Mouse (Mus musculus) lung, postnatal 0 days (tissue): ENCODE measurements at regions not wholly inside any gene's neighbourhood (a gene's known extent, or its start where the extent isn't known, plus 50 kb on each side); places are given as distances from the start of the nearest gene placed in this dataset.

Experiments
- CTCF ChIP-seq: IDR thresholded peaks from 2 replicates; pipeline ENCODE4 v1.5.1; 2016; ENCODE audit warnings: antibody characterized with exemption, mild to moderate bottlenecking
- EP300 ChIP-seq: IDR thresholded peaks from 2 replicates; pipeline ENCODE4 v1.6.1; 2016; ENCODE audit warnings: antibody characterized with exemption, mild to moderate bottlenecking, control low read depth

- TF ChIP-seq CTCF (no peak), EP300 (no peak)
Observed at GRCm38 (mm10) chr14:102038145-102038544, 308.4 kb downstream of the Lmo7 start.
